Comparison of ENCODE assay signal across 8 mouse cellular contexts in genomic region chr7:97081242-97081958, GRCm38 (mm10). TPM values are rescaled to one million over a fixed set of nuclear protein-coding genes. Genes with fewer than 3 reads are reported as not detected.
A peak's percentile ranks its signal among the peaks of the same experiment; 100 is the strongest.
DNase-seq lines count a peak whose midpoint lies in the region; ATAC-seq lines count a peak whose summit lies in the region.

TSS of gene Gab2 (plus strand) at chr7:97081586.

- peak; percentile 79 for DNase-seq in Muller cell, postnatal 12 days (ENCODE audit: inconsistent ontology term)
- peak; percentile 22 for DNase-seq in cerebellum, adult 9-10 months
- peak; percentile 53 to 56 for DNase-seq in layer of hippocampus, postnatal 14 days (ENCODE audit: low spot score in 2 of 2)
- peak; percentile 78 for DNase-seq in lung, postnatal 14 days
- DNase-seq in ovary, postnatal 36 days (ENCODE audit: low spot score): peak; percentile 81
- DNase-seq in thymus, postnatal 36 days: peak; percentile 41 to 61

- ATAC-seq in frontal cortex, adult (ENCODE audit: low TSS enrichment): peak; percentile 58
- peak; percentile 12 to 46; a peak in 2 of 4 replicates for ATAC-seq in hematopoietic stem cell, adult 5-6 weeks (replicated peaks in 1 of 2; ENCODE audit: insufficient read depth in 1 of 2, low FRiP score in 2 of 2, low TSS enrichment in 1 of 2, low read depth in 1 of 2, poor library complexity in 2 of 2, severe bottlenecking in 2 of 2)

RNA-seq across cellular contexts. Expression of gene Gab2, which starts in this region (rescaled TPM):
- 18.1 and 18.3 TPM in 2 replicates for total RNA-seq in hematopoietic stem cell, adult 5-6 weeks (2017)
- 10 to 100 TPM; 13.8 to 15.6 TPM for total RNA-seq in layer of hippocampus, postnatal 14 days (2021)

Comparison
In these comparisons a context has a peak if more than half of its experiments do, and no peak if none do; other contexts are left out.
1. Peak in every context shown above with its lines: DNase-seq and ATAC-seq.
2. DNase-seq: peak in every context shown above with its lines; median percentile 81 in ovary, postnatal 36 days; 79 in Muller cell, postnatal 12 days; 78 in lung, postnatal 14 days; 54 in layer of hippocampus, postnatal 14 days; 51 in thymus, postnatal 36 days; 22 in cerebellum, adult 9-10 months.